Mouse (Mus musculus) spleen, adult 10 weeks (tissue): Measurements from ENCODE around the gene Ncoa1. TPM values are rescaled to one million over a fixed set of nuclear protein-coding genes. Genes with fewer than 3 reads are reported as not detected.

Experiments
- polyA plus RNA-seq: library from polyadenylated mRNA; stranded (reverse); fragments of 350-450 nt; fragmentation: Illumina TruSeq; extraction: RNeasy Lipid Tissue Mini Kit (QIAGEN cat#74804); gene quantifications from one replicate; pipeline ENCODE4 v1.2.3, GENCODE M21; 2015; ENCODE audit warnings: low replicate concordance; ENCODE audit not compliant: insufficient read depth

Ncoa1 gene
- 22.5 TPM for polyA plus RNA-seq

DNA sequence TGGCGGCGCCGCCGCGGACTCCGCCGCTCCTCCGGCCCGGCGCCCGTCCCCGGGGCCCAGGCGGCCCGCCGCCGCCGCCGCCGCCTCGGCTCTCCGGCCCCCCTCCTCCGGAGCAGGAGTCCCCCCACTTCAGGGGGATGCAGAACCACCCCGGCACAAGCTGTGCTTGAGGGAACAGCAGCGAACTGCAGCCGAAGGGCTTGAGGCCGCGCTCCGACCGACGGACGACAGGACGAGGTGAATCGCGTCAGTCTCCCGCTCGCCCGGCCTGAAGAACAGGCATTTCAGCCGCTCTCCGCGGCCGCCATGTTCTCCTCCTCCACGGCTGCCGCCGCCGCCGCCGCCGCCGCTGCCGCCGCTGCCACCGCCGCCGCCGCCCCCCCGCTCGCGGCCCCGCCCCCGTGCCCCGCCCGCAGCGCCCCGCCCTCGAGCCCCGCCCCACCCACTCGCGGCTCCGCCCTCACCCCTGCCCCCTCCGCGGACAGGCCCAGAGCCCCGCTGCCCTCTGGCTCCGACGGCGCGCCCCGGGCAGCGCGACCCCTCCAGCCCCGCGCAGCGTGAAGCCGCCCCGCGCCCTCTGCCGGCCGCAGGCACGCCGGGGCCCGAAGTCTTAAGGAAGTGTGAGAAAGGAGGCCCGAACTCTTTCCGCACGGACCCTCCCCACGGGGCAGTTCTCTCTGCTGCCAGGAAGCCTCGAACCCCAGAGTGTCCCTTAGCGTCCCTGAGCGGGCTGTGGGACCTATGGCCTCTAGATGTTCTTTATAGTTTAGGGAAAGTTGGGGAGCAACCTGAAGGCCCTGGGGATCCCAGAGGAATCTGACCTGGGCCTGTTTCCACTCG lies at the start of gene Ncoa1:
Gene Ncoa1, minus strand, starts transcription at position 351 of the 840 bp plus-strand sequence.

GRCm38 (mm10) chr12:4233572-4234508 lies 243.1 kb downstream of the Ncoa1 start, which contains the start of the genes Ptrhd1 and Cenpo:
TSS of gene Ptrhd1 (plus strand) at chr12:4234027.
TSS of gene Cenpo (minus strand) at chr12:4234294.

Other genes starting within 250 kb of the Ncoa1 start
- gene Ptrhd1, start 243.2 kb downstream of the Ncoa1 start, polyA plus RNA-seq, result 3.0 TPM
- gene Cenpo, start 242.9 kb downstream of the Ncoa1 start, polyA plus RNA-seq, result 26.6 TPM
- 296 TPM for gene Itsn2, start 115.5 kb upstream of the Ncoa1 start, polyA plus RNA-seq
- not detected for gene Gm3625, start 115.7 kb upstream of the Ncoa1 start, polyA plus RNA-seq